Mouse (Mus musculus): ENCODE results near the gene Tbcel. TPM values are rescaled to one million over a fixed set of nuclear protein-coding genes. Genes with fewer than 3 reads are reported as not detected.

Gene Tbcel
- total RNA-seq (2012; rRNA removed) (13.8 and 15.5 TPM in 2 replicates), polyA plus RNA-seq (2012; ENCODE audit: insufficient read depth in 1 of 2, insufficient read length in 2 of 2, low read depth in 1 of 2, low replicate concordance in 2 of 2, missing spikeins in 1 of 2) (10 to 100 TPM; 20.4 to 39.8 TPM)

DNA sequence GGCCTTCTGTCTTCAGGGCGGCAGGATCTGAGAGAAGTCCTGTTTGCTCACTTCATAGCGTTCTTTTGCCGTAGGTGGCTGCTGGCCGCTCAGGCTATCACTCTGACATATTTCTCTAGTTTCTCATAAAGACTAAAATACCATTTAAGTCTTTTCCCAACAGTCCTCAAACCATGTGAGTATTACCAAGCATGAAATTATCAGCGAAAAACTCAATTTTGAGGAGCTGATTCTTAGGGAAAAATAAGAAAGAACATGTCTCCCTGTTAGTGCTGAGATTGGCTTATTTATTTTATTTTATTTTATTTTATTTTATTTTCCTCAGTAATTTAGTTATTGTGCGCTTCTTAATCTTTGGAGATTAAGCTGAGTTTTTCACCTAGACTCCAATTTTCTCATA, at the start of gene Tbcel:
Gene Tbcel, minus strand, starts transcription at position 101 of the 400 bp plus-strand sequence.
- DNase-seq (ENCODE audit: low read depth, low spot score) = no peak
- Histone ChIP-seq H3K27ac (ENCODE audit: control insufficient read depth, low read depth, low read length) (no peak within 1 kb of the TSS), H3K9ac (ENCODE audit: control insufficient read depth, low read depth, low read length, poor library complexity, severe bottlenecking) (no peak within 1 kb of the TSS), H3K9me3 (replicated peaks; ENCODE audit: insufficient read depth, low read length) (no peaks in the 10 kb centered on the region), H3K79me2 (ENCODE audit: control insufficient read depth, insufficient read depth, low read length, poor library complexity) (no peaks in the 10 kb centered on the region), H3K27me3 (ENCODE audit: control insufficient read depth in 1 of 2, insufficient read depth in 2 of 2, low read length in 2 of 2) (no peaks in the 10 kb centered on the region), H3K4me1 (ENCODE audit: control insufficient read depth in 1 of 2, insufficient read depth in 2 of 2, low read length in 2 of 2) (peaks cover 0 to 3% of the 10 kb centered on the region in 2 experiments; a peak in 1 of 4 replicates), H3K4me3 (ENCODE audit: control insufficient read depth in 1 of 2, insufficient read depth in 1 of 2, low read depth in 2 of 2, low read length in 2 of 2) (no peak within 1 kb of the TSS), H3K36me3 (ENCODE audit: control insufficient read depth in 1 of 2, insufficient read depth in 2 of 2, low read length in 2 of 2) (no peaks in the 10 kb centered on the region)
- TF ChIP-seq GABPA (IDR thresholded peaks at IDR 0.05; ENCODE audit: low read depth, low read length) (no peak), TAL1 (IDR thresholded peaks at IDR 0.05; ENCODE audit: low read length) (no peak), POLR2AphosphoS5 (IDR thresholded peaks at IDR 0.05; ENCODE audit: borderline replicate concordance, low read depth, low read length) (no peak), USF1 (IDR thresholded peaks at IDR 0.05; ENCODE audit: low read depth, low read length) (no peak), MAFK (IDR thresholded peaks at IDR 0.05; ENCODE audit: borderline replicate concordance, low read depth, low read length) (no peak), ZKSCAN1 (IDR thresholded peaks at IDR 0.05; ENCODE audit: low read depth, low read length) (no peak), RAD21 (IDR thresholded peaks at IDR 0.05; ENCODE audit: low read depth, low read length) (no peak), TCF12 (IDR thresholded peaks at IDR 0.05; ENCODE audit: low read depth, low read length) (no peak), MAX (IDR thresholded peaks at IDR 0.05; ENCODE audit: low read length) (no peak), MYC (IDR thresholded peaks at IDR 0.05; ENCODE audit: low read depth, low read length) (no peak), POLR2A (IDR thresholded peaks at IDR 0.05; ENCODE audit: control insufficient read depth in 1 of 2, insufficient read depth in 1 of 2, low read depth in 1 of 2, low read length in 2 of 2, poor library complexity in 1 of 2) (no peak), ZNF384 (IDR thresholded peaks at IDR 0.05; ENCODE audit: low read depth, low read length) (no peak), NRF1 (IDR thresholded peaks at IDR 0.05; ENCODE audit: insufficient read depth, low read depth, low read length, poor library complexity, severe bottlenecking) (no peak)

DNA sequence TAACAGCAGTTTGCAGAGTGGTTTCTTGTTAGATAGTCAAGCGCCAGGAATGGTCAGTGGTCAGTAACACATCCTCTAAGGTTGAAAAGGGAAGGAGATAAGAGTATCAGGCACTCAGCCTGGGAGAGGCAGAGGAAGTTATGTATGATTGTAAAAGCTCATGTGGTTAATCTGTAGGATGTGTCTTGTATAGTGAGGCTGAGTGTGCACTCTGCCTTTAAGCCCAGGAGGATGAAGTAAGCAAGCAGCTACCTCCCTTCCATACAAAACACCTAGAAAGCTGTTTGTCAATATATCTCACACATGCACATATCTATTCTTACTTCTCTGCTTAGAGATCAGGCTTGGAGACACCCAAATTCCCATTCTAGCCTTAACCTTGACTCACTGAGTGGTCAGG, 47.6 kb upstream of the Tbcel start:
- no peak overlapping the region for H3K9ac ChIP-seq (ENCODE audit: control insufficient read depth, low read depth, low read length, poor library complexity, severe bottlenecking)
- H3K9me3 ChIP-seq (replicated peaks; ENCODE audit: insufficient read depth, low read length) = no peaks in the 10 kb centered on the region
- H3K4me3 ChIP-seq (ENCODE audit: control insufficient read depth in 1 of 2, insufficient read depth in 1 of 2, low read depth in 2 of 2, low read length in 2 of 2) = no peak overlapping the region
- H3K27ac ChIP-seq (ENCODE audit: control insufficient read depth, low read depth, low read length) = no peak overlapping the region
- TF ChIP-seq TBP (IDR thresholded peaks at IDR 0.05; ENCODE audit: low read depth, low read length) (no peak), ETS1 (IDR thresholded peaks at IDR 0.05; ENCODE audit: low read depth, low read length) (no peak), CHD1 (IDR thresholded peaks at IDR 0.05; ENCODE audit: low read depth, low read length) (no peak), SMC3 (IDR thresholded peaks at IDR 0.05; ENCODE audit: low read depth, low read length) (no peak), TAL1 (IDR thresholded peaks at IDR 0.05; ENCODE audit: low read length) (no peak), MYB (IDR thresholded peaks at IDR 0.05; ENCODE audit: low read depth, low read length) (no peak), ZC3H11A (IDR thresholded peaks at IDR 0.05; ENCODE audit: low read depth, low read length) (no peak), BHLHE40 (IDR thresholded peaks at IDR 0.05; ENCODE audit: borderline replicate concordance, low read depth, low read length) (no peak), POLR2AphosphoS2 (IDR thresholded peaks at IDR 0.05; ENCODE audit: low read length) (no peak), E2F4 (IDR thresholded peaks at IDR 0.05; ENCODE audit: borderline replicate concordance, low read depth, low read length) (no peak), MAZ (IDR thresholded peaks at IDR 0.05; ENCODE audit: low read depth, low read length) (no peak), ELF1 (IDR thresholded peaks at IDR 0.05; ENCODE audit: low read depth, low read length) (no peak), GATA1 (IDR thresholded peaks at IDR 0.05; ENCODE audit: low read depth, low read length) (no peak), UBTF (IDR thresholded peaks at IDR 0.05; ENCODE audit: borderline replicate concordance, insufficient read depth, low read depth, low read length) (no peak), EP300 (IDR thresholded peaks at IDR 0.05; ENCODE audit: low read depth in 1 of 2, low read length in 2 of 2) (no peak), MAX (IDR thresholded peaks at IDR 0.05; ENCODE audit: low read length) (no peak), JUND (IDR thresholded peaks at IDR 0.05; ENCODE audit: low read depth, low read length) (no peak), RAD21 (IDR thresholded peaks at IDR 0.05; ENCODE audit: low read depth, low read length) (no peak), POLR2A (IDR thresholded peaks at IDR 0.05; ENCODE audit: control insufficient read depth in 1 of 2, insufficient read depth in 1 of 2, low read depth in 1 of 2, low read length in 2 of 2, poor library complexity in 1 of 2) (no peak), CTCF (IDR thresholded peaks at IDR 0.05 in 2 of 3, conservative IDR thresholded peaks at IDR 0.05 in 1 of 3; ENCODE audit: control insufficient read depth in 1 of 3, insufficient read depth in 1 of 3, low read depth in 2 of 3, low read length in 3 of 3, poor library complexity in 1 of 3, severe bottlenecking in 1 of 3) (no peak)
- H3K36me3 ChIP-seq (ENCODE audit: control insufficient read depth in 1 of 2, insufficient read depth in 2 of 2, low read length in 2 of 2) = no peaks in the 10 kb centered on the region
- no peaks in the 10 kb centered on the region for H3K79me2 ChIP-seq (ENCODE audit: control insufficient read depth, insufficient read depth, low read length, poor library complexity)
- no peaks in the 10 kb centered on the region for H3K27me3 ChIP-seq (ENCODE audit: control insufficient read depth in 1 of 2, insufficient read depth in 2 of 2, low read length in 2 of 2)
- no peaks in the 10 kb centered on the region; a peak in 1 of 4 replicates for H3K4me1 ChIP-seq (ENCODE audit: control insufficient read depth in 1 of 2, insufficient read depth in 2 of 2, low read length in 2 of 2)
- DNase-seq (ENCODE audit: low read depth, low spot score) = no peak

All from MEL (cell line).